Mouse (Mus musculus) Muller cell, postnatal 12 days (primary cell): ENCODE data around the gene Rab6b.

Experiments
- DNase-seq: peaks from one replicate; pipeline ENCODE4 v3.0.0-alpha.2; 2015; ENCODE audit errors: inconsistent ontology term

Gene Rab6b

GRCm38 (mm10) chr9:103093681-103094080, 17.9 kb upstream of the Rab6b start:
- no peak for DNase-seq

DNA sequence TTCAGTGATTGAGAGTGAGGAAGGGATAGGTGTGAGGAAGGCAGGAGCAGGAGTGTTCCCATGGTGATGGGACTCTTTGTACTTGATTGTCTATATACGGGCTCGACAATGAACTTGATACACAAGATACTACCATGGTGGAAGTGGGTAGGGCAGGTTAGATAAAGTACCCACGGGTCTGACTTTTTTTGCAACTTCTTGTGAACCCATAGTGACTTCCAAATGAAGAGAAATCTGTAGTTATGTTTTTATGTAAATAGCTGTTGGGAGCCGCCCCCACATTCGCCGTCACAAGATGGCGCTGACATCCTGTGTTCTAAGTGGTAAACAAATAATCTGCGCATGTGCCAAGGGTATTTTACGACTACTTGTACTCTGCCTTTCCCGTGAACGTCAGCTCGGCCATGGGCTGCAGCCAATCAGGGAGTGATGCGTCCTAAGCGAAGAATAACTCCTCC, 3.2 kb upstream of the Rab6b start:
- peak; percentile 73 for DNase-seq

- DNase-seq: peak; percentile 43
Measured at GRCm38 (mm10) chr9:103108943-103109670, 2.5 kb upstream of the Rab6b start.

GRCm38 (mm10) chr9:103109911-103110310, 1.7 kb upstream of the Rab6b start:
- DNase-seq: no peak

DNA sequence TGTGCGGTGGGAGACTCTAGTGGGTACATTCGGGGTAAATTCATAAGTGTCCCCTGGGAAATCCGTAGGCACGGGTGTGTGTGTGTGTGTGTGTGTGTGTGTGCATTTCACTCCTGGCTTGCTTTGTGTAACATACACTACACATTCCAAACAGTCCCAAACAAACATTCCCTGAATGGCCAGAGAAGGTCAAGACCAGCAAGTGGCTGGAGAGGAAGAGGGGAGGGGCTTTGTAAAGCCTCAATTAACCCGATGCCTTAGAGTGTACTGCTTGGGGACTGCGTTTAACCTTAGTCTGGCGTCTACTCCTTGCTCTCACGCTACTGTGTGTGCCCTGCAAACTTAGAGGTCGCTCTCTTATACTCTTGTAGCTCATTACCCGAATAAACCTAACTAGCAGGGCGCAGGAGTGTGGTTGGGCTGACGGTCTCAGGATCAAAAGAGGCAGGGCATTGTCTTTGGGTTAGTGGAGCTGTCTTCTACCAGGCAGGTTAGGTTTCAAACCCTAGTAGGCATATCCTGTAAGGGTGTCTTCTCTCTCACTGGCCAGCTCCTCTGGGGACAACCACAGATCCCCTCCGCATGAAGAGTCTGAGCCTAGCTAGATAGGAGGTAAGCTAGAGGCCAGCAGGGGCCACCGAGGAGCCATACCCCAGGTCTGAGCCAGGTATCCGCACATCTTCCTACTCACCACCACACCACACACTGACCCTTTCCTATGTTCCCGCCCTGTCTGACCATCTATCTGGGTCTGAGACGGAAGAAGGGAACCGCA, 673 bp upstream of the Rab6b start:
- DNase-seq: no peak

DNA sequence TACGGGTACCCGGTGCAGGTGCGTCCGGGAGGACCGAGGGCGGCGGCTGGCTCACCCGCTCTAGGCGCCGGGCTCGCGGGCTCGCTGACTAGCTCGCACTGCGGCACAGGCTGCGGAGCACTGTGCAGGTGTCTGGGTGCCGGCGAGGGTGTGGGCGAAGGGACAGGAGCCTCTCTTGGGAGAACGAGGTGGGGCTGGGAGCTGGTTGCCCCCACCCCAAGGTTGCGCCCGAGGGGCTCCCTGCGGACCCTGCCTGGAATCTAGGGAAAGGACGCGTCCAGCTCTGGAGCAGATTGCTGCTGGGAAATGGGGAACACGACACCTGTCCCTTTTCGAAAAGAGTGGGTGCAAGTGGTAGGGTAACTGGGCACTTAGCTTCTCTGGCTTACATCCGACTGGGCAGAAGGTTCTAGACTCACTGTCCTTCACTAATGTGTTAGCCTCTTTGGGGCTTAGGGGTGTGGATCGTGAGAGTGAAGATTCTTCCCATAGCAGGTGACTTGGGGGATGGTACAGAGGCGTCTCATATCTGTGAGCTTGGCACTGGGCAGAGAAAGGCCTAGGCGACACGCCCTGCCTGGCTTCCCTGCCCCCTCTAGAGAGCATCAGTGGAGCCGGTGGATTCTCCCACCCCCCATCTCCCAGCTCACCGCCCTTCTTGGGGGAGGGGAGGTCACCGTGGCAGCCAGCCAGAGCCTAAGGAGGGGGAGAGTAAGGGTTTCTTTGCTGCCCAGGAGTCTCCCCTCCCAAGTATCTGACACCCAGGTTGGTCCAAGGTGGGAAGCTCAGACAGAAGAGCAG, 1.1 kb downstream of the Rab6b start:
- DNase-seq: no peak

GRCm38 (mm10) chr9:103113351-103113750, 1.8 kb downstream of the Rab6b start:
- no peak for DNase-seq

DNA sequence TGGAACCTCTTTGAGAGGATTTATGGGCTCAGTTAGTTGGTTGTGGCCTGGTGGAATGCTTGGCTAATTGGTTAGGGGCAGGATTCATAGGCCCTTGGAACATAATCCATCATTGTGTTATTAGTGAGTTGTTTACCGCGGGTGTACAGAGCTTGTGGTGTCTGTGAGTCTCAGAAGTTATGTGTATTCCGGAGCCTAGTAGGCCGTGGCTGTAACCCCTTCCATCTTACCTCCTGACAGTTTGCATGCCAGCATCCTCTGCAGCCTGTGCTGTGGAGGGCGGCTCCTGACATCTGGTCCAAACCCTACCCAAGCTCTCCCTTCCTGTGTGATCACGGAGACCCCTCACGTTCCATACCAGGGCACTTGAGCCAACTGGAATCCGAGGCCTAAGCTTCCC, 2.7 kb downstream of the Rab6b start:
- no peak for DNase-seq

DNA sequence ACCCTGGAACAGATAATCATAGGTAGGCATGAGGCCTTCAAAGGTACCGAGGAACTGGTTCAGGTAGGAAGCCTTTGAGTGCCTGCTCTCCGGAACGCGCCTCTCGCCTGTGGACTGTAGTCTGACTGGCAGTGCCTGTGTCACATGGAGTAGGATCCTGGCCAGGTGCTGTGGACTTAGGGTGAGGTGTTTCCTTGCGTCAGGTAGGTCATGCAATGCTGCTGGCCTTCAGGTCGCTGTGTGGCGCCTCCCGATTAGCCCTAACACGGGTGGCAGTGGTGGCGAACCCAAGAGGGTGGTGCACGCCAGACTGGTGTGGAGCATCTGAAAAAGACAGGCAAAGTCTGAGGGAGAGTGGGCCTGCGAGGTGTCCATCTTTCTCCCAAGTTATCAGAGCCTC, 3.3 kb downstream of the Rab6b start:
- no peak for DNase-seq

- DNase-seq: no peak
Measured at GRCm38 (mm10) chr9:103116941-103117340, 5.4 kb downstream of the Rab6b start.

- no peak for DNase-seq
Measured at GRCm38 (mm10) chr9:103117495-103117894, 5.9 kb downstream of the Rab6b start.

GRCm38 (mm10) chr9:103117951-103118350, 6.4 kb downstream of the Rab6b start:
- no peak for DNase-seq

DNA sequence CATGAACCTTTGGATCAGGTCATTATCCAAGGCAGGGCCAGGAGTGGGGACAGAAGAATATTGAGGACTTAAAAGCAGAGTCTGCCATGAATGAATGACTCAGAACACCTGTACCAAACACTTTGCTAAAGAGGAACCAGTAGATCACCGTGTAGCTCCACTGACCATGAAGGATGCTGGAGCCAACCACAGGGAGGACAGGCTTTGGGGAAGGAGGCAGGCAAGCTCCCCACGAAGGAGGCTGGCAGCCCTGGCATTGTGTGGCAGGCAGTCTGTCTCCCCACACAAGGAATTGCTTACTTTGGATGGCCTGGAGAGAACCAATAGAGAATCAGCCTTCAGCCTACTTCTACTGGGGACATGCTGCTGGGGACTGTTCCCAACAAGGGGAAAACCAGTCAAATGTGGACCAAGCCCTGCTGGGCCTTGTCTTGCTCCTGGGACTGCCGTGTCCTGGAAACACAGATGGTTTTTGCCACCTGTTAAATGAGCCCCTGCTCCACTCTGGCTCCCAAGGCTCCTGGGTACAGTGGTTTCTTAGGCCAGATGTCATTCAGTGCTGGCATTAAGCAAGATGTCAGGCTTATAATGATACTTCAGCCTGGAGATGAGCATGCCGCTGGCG, 7.2 kb downstream of the Rab6b start:
- no peak for DNase-seq

DNA sequence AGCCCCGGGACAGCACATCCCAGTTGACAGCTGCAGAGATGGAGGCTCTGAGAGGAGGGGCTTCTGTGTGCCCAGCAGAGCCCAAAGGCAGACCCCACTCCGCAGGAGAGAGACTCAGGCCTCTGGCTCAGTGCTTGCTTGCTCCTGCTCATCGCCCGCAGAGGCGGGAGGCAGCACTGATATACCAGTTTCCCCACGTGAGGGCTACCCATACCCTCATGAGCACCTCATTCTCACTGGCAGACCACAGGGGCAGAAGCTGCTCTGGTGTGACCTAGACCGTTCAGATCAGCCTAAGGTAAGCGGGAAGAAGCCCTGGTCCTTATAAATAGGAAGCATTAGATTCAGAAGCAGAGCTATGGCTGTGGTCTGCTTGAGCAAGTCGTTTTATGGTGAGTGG, 8.2 kb downstream of the Rab6b start:
- no peak for DNase-seq

- no peak for DNase-seq
Measured at GRCm38 (mm10) chr9:103120231-103120630, 8.6 kb downstream of the Rab6b start.

- no peak for DNase-seq
Measured at GRCm38 (mm10) chr9:103121546-103121945, 10.0 kb downstream of the Rab6b start.

DNA sequence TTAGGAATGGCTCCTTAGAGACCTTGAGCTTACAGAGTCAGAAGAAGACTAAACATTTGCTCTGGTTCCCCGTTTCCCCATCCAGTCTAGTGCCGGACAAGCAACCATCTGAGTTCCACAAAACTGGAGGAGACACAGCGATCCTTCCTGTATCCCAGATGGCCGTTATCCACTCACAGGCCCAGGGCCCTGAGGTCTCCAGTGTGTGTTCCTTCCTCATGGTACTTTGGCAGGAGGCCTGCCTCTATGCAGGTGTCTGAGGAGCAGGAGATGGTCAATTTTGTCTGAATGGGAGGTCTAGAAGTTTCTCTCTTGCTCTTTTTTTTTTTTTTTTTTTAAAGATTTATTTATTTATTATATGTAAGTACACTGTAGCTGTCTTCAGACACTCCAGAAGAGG, 13.2 kb downstream of the Rab6b start:
- no peak for DNase-seq

DNA sequence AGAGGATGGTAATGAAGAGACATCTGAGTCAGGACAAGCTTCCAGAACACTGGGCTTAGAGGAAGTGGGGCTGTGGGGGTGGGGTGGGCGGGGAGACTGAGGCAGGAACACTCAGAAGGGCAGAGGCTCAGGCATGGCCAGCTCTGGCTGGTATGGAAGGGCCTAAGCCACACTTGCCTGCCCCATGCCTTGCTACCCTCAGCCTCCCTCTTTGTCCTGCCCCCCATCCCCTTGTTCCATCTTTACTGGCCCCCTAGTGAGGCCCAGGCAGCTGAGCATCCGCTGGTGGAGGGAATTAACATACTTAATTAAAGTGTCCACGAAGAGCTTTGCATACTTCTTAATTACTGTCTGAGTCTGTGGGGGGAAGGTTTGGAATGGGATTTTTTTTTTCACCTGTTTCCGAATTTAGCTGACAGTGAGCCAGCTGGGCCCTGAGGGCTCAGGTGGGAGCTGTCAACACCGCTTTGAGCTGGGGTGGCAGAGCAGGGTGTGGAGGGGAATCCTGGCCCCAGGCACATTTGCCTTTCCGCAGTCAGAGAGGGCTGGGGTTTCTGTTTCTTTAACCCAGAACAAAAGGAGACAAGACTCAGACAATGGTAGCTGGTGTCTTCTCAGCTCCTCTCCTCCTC, 22.0 kb downstream of the Rab6b start:
- no peak for DNase-seq

GRCm38 (mm10) chr9:103134450-103135030, 23.0 kb downstream of the Rab6b start:
- peak; percentile 38 for DNase-seq

DNA sequence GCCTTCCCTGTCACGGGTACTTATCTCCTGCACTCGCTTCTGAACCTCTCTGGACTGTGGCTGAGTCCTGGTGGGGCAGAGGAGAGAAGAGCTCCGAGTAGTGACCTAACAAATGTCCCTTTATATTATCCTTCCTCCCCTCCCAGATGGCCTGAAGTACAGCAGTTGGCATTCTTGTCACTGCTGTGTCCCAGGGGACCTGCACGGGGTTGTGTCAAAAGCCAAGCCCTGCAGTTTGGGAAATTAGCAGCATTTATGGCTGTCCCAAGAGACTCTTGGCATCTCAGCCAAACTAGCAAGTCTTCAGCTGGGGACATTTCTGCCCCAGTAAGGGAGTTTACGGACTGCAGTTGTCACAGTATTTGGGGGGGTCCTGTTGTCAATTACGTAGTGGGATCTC, 27.9 kb downstream of the Rab6b start:
- DNase-seq: no peak

DNA sequence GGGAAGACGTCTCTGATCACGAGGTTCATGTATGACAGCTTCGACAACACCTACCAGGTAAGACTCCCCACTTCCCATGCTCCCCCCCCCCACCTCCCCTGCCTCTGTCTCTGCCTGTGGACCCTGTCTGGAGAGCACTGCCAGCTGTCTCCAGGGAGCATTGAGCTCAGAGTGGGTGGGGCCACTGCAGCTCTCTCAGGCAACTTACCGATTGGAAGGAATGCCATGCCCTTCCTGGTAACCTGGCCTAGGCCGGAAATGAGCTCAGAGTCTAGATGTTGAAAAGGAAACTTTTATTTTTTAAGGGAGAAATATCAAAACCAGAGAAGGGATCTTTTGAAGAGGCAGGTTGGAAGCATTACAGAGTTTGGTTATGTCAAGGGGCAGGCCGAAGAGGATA, 28.8 kb downstream of the Rab6b start:
- no peak for DNase-seq
